Comparison of ENCODE assay signal across 10 mouse cellular contexts in genomic region chr3:31061786-31062120, GRCm38 (mm10). TPM values are rescaled to one million over a fixed set of nuclear protein-coding genes. Genes with fewer than 3 reads are reported as not detected.
A peak's percentile ranks its signal among the peaks of the same experiment; 100 is the strongest.
DNase-seq lines count a peak whose midpoint lies in the region; ATAC-seq and TF ChIP-seq lines count a peak whose summit lies in the region.
"Had no signal": no experiment of that assay in that cellular context is flagged by ENCODE, and none has a peak within 500 bp of the region (broad histone marks: within the 10 kb centered on the region; RNA-seq: fewer than 3 reads in every experiment).

No protein-coding gene starts in this region.

- no peaks in the 10 kb centered on the region for H3K36me3 ChIP-seq in heart, embryonic 15.5 days
- no peaks in the 10 kb centered on the region for H3K36me3 ChIP-seq in lung, postnatal 0 days (ENCODE audit: insufficient read depth, low read length)
- H3K36me3 ChIP-seq: forebrain, embryonic 15.5 days; hindbrain, embryonic 15.5 days had no signal

- peak; percentile 41 for TF ChIP-seq CTCF in lung, postnatal 0 days (IDR thresholded peaks at IDR 0.05)

- ATAC-seq in heart, embryonic 15.5 days (replicated peaks; ENCODE audit: insufficient number of reproducible peaks, insufficient read depth, low FRiP score, low read depth) = no peak
- no peak for ATAC-seq in lung, postnatal 0 days
- ATAC-seq: forebrain, embryonic 15.5 days had no signal

- H3K27ac ChIP-seq in heart, embryonic 15.5 days = peak overlapping the region; percentile 33; the same call in 1 of the 2 replicates
- no peak overlapping the region for H3K27ac ChIP-seq in lung, postnatal 0 days (ENCODE audit: low read length)
- H3K27ac ChIP-seq: forebrain, embryonic 15.5 days; hindbrain, embryonic 15.5 days had no signal

- intact Hi-C loops in heart, postnatal 10 days (cut with DNase I) = no loop called here

- WGBS in heart, embryonic 15.5 days = 64% methylated on average over 4 of the region's 4 CpGs
- 69% methylated on average over 4 of the region's 4 CpGs for WGBS in lung, postnatal 0 days

- no peak overlapping the region for H3K4me2 ChIP-seq in heart, embryonic 15.5 days
- H3K4me2 ChIP-seq in lung, postnatal 0 days (replicated peaks; ENCODE audit: low read depth, low read length) = 0 out of 2 replicates have a peak overlapping the region, but pooled peaks have one; percentile 14
- H3K4me2 ChIP-seq: forebrain, embryonic 15.5 days; hindbrain, embryonic 15.5 days had no signal

- DNase-seq in heart, postnatal 10 days = no peak
- DNase-seq in thymus, adult 18-20 months = peak; percentile 33 to 58
- DNase-seq in thymus, postnatal 0 days (ENCODE audit: low spot score) = no peak
- no peak for DNase-seq in lung, postnatal 0 days (ENCODE audit: low spot score)
- DNase-seq in thymus, postnatal 4 days = peak; percentile 73
- no peak for DNase-seq in MN1 (ENCODE audit: low spot score)
- DNase-seq in adrenal gland, postnatal 14 days = no peak

- TF ChIP-seq EP300 in lung, postnatal 0 days (IDR thresholded peaks at IDR 0.05) = no peak

- H3K27me3 ChIP-seq in heart, embryonic 15.5 days = no peaks in the 10 kb centered on the region
- no peaks in the 10 kb centered on the region for H3K27me3 ChIP-seq in lung, postnatal 0 days (replicated peaks; ENCODE audit: insufficient read depth, low read length)
- H3K27me3 ChIP-seq: forebrain, embryonic 15.5 days; hindbrain, embryonic 15.5 days had no signal

- H3K9me3 ChIP-seq in heart, embryonic 15.5 days (replicated peaks) = no peaks in the 10 kb centered on the region
- H3K9me3 ChIP-seq in lung, postnatal 0 days (ENCODE audit: low read length) = no peaks in the 10 kb centered on the region
- H3K9me3 ChIP-seq: forebrain, embryonic 15.5 days; hindbrain, embryonic 15.5 days had no signal

- H3K9ac ChIP-seq in heart, embryonic 15.5 days = no peak overlapping the region
- no peak overlapping the region for H3K9ac ChIP-seq in lung, postnatal 0 days (replicated peaks; ENCODE audit: low read depth)
- H3K9ac ChIP-seq: forebrain, embryonic 15.5 days; hindbrain, embryonic 15.5 days had no signal

- no peak overlapping the region for H3K4me3 ChIP-seq in heart, embryonic 15.5 days
- H3K4me3 ChIP-seq in lung, postnatal 0 days (ENCODE audit: low read depth, low read length) = no peak overlapping the region
- H3K4me3 ChIP-seq: forebrain, embryonic 15.5 days; hindbrain, embryonic 15.5 days had no signal

- no peaks in the 10 kb centered on the region for H3K4me1 ChIP-seq in heart, embryonic 15.5 days (replicated peaks)
- H3K4me1 ChIP-seq in lung, postnatal 0 days (ENCODE audit: insufficient read depth, low read depth, low read length) = 0 out of 2 replicates have a peak, but pooled peaks cover 2% of the 10 kb centered on the region

RNA-seq across cellular contexts. Expression of gene Skil, which starts 33.1 kb away (rescaled TPM):
- polyA plus RNA-seq in heart, embryonic 15.5 days (2015; fragmentation: Nextera tagmentation; extraction: Ambion mirVana) = 12.3 and 13.2 TPM in 2 replicates
- 10 to 100 TPM; 25.9 to 26.9 TPM for total RNA-seq in heart, postnatal 10 days (2021)
- polyA plus RNA-seq in thymus, postnatal 0 days (2015; fragmentation: Nextera tagmentation; extraction: Ambion mirVana) = 14.6 and 17.0 TPM in 2 replicates
- polyA plus RNA-seq in lung, postnatal 0 days (2015; fragmentation: Nextera tagmentation; extraction: Ambion mirVana) = 24.8 and 29.6 TPM in 2 replicates
- 48.4 and 54.3 TPM in 2 replicates for total RNA-seq in adrenal gland, postnatal 14 days (2021)

Comparison
In these comparisons a context has a peak if more than half of its experiments do, and no peak if none do; other contexts are left out.
1. DNase-seq: peak in thymus, adult 18-20 months (2 of 2) and thymus, postnatal 4 days (single experiment); none in heart, postnatal 10 days (0 of 2), thymus, postnatal 0 days (single experiment), lung, postnatal 0 days (single experiment), MN1 (single experiment) and adrenal gland, postnatal 14 days (single experiment).